Mouse (Mus musculus) small intestine, adult 2 months (tissue): ENCODE data around the gene Sorl1.

ENCODE experiments used
- CTCF ChIP-seq: fragments of 200-500 bp; IDR thresholded peaks from 2 replicates; pipeline ENCODE4 v1.5.1; 2012; ENCODE audit warnings: low read depth, mild to moderate bottlenecking, control low read depth, inconsistent platforms, low read length, moderate library complexity, mixed read lengths; ENCODE audit not compliant: insufficient replicate concordance, insufficient read length; ENCODE audit errors: extremely low read depth
- POLR2A ChIP-seq: fragments of 200-500 bp; IDR thresholded peaks from 2 replicates; pipeline ENCODE4 v1.6.1; 2012; ENCODE audit warnings: low read depth, mild to moderate bottlenecking, control low read depth, inconsistent platforms, low read length, moderate library complexity

- TF ChIP-seq CTCF (no peak), POLR2A (no peak)
Measured at GRCm38 (mm10) chr9:42062269-42062668, 61.8 kb downstream of the Sorl1 start.
